Mouse (Mus musculus): ENCODE measurements around the gene Gm6583. TPM values are rescaled to one million over a fixed set of nuclear protein-coding genes. Genes with fewer than 3 reads are reported as not detected.
"Not testable (repeated sequence)": the region's sequence is repeated elsewhere in the genome, so short reads cannot be mapped to it uniquely, and the experiment has no call there.

Gene Gm6583
- polyA plus RNA-seq, 1 experiment from 2014 or later: 0.06 TPM

GRCm38 (mm10) chr5:112324637-112325545 lies 30.9 kb downstream of the Gm6583 start:
- peaks cover 23% of the 10 kb centered on the region for H3K36me3 ChIP-seq (ENCODE audit: inconsistent target)
- peak overlapping the region; percentile 91 for H3K27ac ChIP-seq
- peak overlapping the region; percentile 91 for H3K4me3 ChIP-seq (ENCODE audit: inconsistent target)
- H3K79me2 ChIP-seq (ENCODE audit: inconsistent target): peaks cover 32% of the 10 kb centered on the region
- 2% methylated on average over 24 of the region's 24 CpGs for WGBS (ENCODE audit: missing documents)

DNA sequence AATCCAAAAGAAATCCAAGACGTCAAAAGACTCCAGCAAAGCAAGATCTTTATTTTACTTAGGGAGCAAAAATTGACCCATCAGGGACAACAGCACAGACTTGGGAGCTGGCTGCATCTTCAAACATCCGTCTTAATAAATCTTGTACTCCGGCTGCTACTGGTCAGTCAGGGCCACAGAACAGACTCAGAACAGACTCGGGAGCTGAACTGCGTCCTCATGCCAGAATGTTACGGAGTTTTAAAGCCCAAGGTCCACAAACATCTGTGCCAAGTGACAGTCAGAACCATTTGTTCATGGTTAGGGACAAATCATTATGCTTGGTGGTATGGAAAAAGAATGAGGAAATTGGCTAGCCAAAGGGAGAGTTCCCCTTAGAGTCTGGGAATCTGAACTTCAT lies 32.6 kb downstream of the Gm6583 start:
- WGBS (ENCODE audit: missing documents): 98% methylated on average over 6 of the region's 6 CpGs
- Histone ChIP-seq H3K4me3 (ENCODE audit: inconsistent target) (no peak overlapping the region), H3K36me3 (ENCODE audit: inconsistent target) (peaks cover 7% of the 10 kb centered on the region; the same call in 1 of the 2 replicates), H3K27ac (no peak overlapping the region), H3K79me2 (ENCODE audit: inconsistent target) (peaks cover 20% of the 10 kb centered on the region)

GRCm38 (mm10) chr5:112321376-112321775 lies 34.5 kb downstream of the Gm6583 start:
- no peak overlapping the region for H3K4me3 ChIP-seq (ENCODE audit: inconsistent target)
- no peak overlapping the region for H3K27ac ChIP-seq
- WGBS (ENCODE audit: missing documents): 95% methylated on average over 4 of the region's 4 CpGs
- peaks cover 1% of the 10 kb centered on the region; the same call in 1 of the 2 replicates for H3K79me2 ChIP-seq (ENCODE audit: inconsistent target)
- H3K36me3 ChIP-seq (ENCODE audit: inconsistent target): no peaks in the 10 kb centered on the region

GRCm38 (mm10) chr5:112320936-112321335 lies 34.9 kb downstream of the Gm6583 start:
- Histone ChIP-seq H3K27ac (no peak overlapping the region), H3K4me3 (ENCODE audit: inconsistent target) (no peak overlapping the region), H3K36me3 (ENCODE audit: inconsistent target) (no peaks in the 10 kb centered on the region), H3K79me2 (ENCODE audit: inconsistent target) (no peaks in the 10 kb centered on the region)
- WGBS (ENCODE audit: missing documents): 87% methylated on average over 6 of the region's 6 CpGs

GRCm38 (mm10) chr5:112320379-112320778 lies 35.5 kb downstream of the Gm6583 start:
- Histone ChIP-seq H3K36me3 (ENCODE audit: inconsistent target) (peaks cover 5% of the 10 kb centered on the region; the same call in 1 of the 2 replicates), H3K27ac (no peak overlapping the region), H3K4me3 (ENCODE audit: inconsistent target) (no peak overlapping the region), H3K79me2 (ENCODE audit: inconsistent target) (no peaks in the 10 kb centered on the region)
- WGBS (ENCODE audit: missing documents): 74% methylated on average over 5 of the region's 5 CpGs

DNA sequence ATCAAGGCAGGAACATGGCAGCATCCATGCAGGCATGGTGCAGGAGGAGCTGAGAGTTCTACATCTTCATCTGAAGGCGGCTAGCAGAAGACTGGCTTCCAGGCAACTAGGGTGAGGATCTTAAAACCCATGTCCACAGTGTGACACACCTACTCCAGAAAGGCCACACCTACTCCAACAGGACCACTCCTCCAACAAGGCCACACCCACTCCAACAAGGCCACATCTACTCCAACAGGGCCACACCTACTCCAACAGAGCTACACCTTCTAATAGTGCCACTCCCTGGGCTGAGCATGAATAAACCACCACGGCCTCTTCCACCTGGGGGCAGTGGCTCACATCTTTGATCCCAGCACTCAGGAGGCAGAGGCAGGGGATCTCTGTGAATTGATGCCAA lies 36.5 kb downstream of the Gm6583 start:
- 80% methylated on average over 2 of the region's 2 CpGs for WGBS (ENCODE audit: missing documents)
- H3K79me2 ChIP-seq (ENCODE audit: inconsistent target); H3K27ac ChIP-seq; H3K4me3 ChIP-seq (ENCODE audit: inconsistent target): not testable (repeated sequence)
- peaks cover 14% of the 10 kb centered on the region; the same call in 1 of the 2 replicates for H3K36me3 ChIP-seq (ENCODE audit: inconsistent target)

DNA sequence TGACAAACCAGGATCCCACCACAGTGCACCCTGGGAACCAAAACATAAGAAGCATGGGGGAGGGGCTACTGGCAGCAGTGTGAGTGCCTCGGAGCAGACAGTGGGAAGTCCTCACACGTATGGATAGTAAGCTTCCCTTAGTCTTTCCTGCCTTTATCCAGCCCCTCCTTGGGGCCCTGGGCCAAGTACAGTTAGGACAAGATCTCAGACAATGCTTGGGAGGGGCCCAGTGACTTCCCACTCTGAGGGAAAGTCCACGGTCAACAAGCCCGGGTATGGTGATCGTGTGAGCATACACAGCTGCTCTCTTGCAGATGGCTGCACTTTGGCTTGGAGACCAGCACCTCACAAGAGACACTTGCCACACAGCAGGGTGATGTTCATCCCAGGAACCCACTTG lies 38.5 kb downstream of the Gm6583 start:
- Histone ChIP-seq H3K79me2 (ENCODE audit: inconsistent target) (no peaks in the 10 kb centered on the region), H3K4me3 (ENCODE audit: inconsistent target) (no peak overlapping the region), H3K27ac (no peak overlapping the region), H3K36me3 (ENCODE audit: inconsistent target) (peaks cover 34% of the 10 kb centered on the region)
- WGBS (ENCODE audit: missing documents): 25% methylated on average over 5 of the region's 5 CpGs

DNA sequence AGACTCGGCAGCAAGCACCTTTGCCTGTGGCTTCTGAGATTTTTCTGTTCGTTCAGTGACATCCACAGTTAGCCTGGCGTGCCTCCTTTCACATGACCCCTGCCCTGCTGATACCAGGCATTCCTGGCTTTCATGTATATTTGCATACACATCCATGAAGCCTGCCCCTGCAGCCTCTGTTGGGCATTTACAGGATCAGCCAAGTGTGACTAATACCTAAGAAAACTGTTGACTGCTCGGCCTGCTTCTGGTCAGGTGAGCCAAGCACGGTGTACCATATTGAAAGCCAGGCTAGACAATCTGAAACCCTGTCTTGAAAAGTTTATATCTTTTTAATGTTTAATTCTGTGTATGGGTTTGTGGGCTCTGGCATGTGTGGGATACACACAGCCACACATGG lies 39.4 kb downstream of the Gm6583 start:
- H3K36me3 ChIP-seq (ENCODE audit: inconsistent target): peaks cover 41% of the 10 kb centered on the region
- H3K4me3 ChIP-seq (ENCODE audit: inconsistent target): no peak overlapping the region
- H3K27ac ChIP-seq: no peak overlapping the region
- no peaks in the 10 kb centered on the region for H3K79me2 ChIP-seq (ENCODE audit: inconsistent target)
- WGBS (ENCODE audit: missing documents): 93% methylated on average over 5 of the region's 5 CpGs

DNA sequence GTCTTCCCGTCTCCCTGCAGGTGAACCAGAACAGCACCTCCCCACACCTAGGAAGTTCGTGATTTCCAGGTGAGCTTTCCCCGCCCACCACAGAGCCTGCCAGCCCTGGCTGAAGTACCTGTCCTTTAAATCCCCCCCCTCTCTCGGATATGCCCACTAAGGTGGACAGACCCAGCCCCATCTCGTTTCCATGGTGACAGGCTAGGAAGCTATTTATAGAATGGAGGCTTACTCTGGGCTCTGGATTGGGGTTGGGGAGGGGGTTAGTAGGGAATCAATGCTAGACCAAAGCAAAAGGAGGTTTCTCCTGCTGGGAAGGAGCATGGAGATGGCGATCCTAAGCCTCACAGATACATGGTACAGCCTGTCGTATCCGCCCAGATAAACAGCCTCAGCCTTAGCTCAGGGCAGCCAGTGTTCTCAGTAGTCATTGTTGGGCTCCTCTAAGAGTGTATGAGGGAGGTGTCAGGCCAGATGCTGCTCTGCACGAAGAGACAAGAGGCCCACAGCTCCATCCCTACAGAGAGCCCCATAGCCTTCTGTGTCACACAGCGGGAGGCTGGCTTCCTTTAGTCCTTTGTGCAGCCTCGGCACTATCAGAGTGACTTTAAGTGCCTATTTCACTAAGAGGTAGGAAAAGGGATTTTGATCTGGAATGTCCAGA lies 42.5 kb downstream of the Gm6583 start:
- 92% methylated on average over 11 of the region's 11 CpGs for WGBS (ENCODE audit: missing documents)
- H3K79me2 ChIP-seq (ENCODE audit: inconsistent target): no peaks in the 10 kb centered on the region; the same call in 1 of the 2 replicates

DNA sequence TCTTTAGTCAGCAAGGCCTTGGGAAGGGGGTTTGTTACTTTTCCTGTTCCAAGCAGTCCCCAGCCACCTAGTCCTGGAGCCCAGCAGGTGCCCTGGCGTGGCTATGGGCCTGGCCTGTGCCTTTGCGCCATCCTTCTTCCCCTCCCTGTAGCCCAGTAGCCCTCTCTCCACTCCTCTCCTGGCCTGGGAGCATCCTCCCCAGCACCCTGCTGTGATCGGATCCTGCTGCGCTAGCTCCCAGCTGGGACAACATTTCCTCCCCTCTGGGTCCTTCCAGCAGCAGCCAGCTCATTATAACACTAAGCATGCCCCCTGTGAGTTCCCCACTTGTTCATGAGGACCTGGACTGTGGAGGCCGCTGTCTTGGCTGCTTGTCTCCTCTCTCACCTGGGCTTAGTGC lies 50.0 kb downstream of the Gm6583 start:
- WGBS (ENCODE audit: missing documents): 98% methylated on average over 5 of the region's 5 CpGs
- Histone ChIP-seq H3K4me3 (ENCODE audit: inconsistent target) (no peak overlapping the region), H3K36me3 (ENCODE audit: inconsistent target) (peaks cover 76% of the 10 kb centered on the region), H3K79me2 (ENCODE audit: inconsistent target) (peaks cover 65% of the 10 kb centered on the region), H3K27ac (no peak overlapping the region)

More for the DNA sequence above, 42.5 kb downstream of the Gm6583 start:
- Histone ChIP-seq H3K27ac (no peak overlapping the region), H3K36me3 (ENCODE audit: inconsistent target) (peaks cover 72% of the 10 kb centered on the region), H3K4me3 (ENCODE audit: inconsistent target) (no peak overlapping the region)

Other genes starting within 250 kb of the Gm6583 start
- 0.62 to 5.3 TPM (median 3.6 TPM) in 3 replicates for gene Cryba4, start 103.5 kb downstream of the Gm6583 start, polyA plus RNA-seq (2018)
- not detected in 3 replicates for gene Crybb1, start 100.2 kb downstream of the Gm6583 start, polyA plus RNA-seq (2018)
- 51.3 to 89.5 TPM (median 52.2 TPM) in 3 replicates for gene Tpst2, start 79.3 kb downstream of the Gm6583 start, polyA plus RNA-seq (2018)
- 27.6 to 29.7 TPM (median 28.0 TPM) in 3 replicates for gene Tfip11, start 29.7 kb downstream of the Gm6583 start, polyA plus RNA-seq (2018)
- 10.4 to 27.3 TPM (median 21.2 TPM) in 3 replicates for gene Srrd, start 13.0 kb downstream of the Gm6583 start, polyA plus RNA-seq (2018)
- 10.1 to 18.2 TPM (median 17.9 TPM) in 3 replicates for gene Hps4, start 12.9 kb downstream of the Gm6583 start, polyA plus RNA-seq (2018)
- gene Asphd2, start 38.8 kb upstream of the Gm6583 start, polyA plus RNA-seq (2018): not detected in 3 replicates
- gene Gm6588, start 93.4 kb upstream of the Gm6583 start, polyA plus RNA-seq (2018): not detected in 3 replicates
- not detected in 3 replicates for gene Sez6l, start 221.2 kb upstream of the Gm6583 start, polyA plus RNA-seq (2018)

Measured in macrophage (primary cell).